Mouse (Mus musculus): ENCODE measurements around the gene Xylt1. TPM values are rescaled to one million over a fixed set of nuclear protein-coding genes. Genes with fewer than 3 reads are reported as not detected.
A peak's percentile ranks its signal among the peaks of the same experiment; 100 is the strongest.

Xylt1 gene
- polyA plus RNA-seq, 1 experiment from 2014 or later = 0.86 TPM

GRCm38 (mm10) chr7:117451212-117451611, 70.4 kb downstream of the Xylt1 start:
- Histone ChIP-seq H3K27me3 (replicated peaks; ENCODE audit: low read depth, poor library complexity, severe bottlenecking) (no peaks in the 10 kb centered on the region), H3K36me3 (replicated peaks) (no peaks in the 10 kb centered on the region), H3K4me1 (peaks cover 10% of the 10 kb centered on the region), H3K27ac (replicated peaks) (no peak overlapping the region), H3K9me3 (no peaks in the 10 kb centered on the region; the same call in 1 of the 2 replicates), H3K4me3 (no peak overlapping the region)
- no peak for DNase-seq (ENCODE audit: low spot score)

- Histone ChIP-seq H3K36me3 (replicated peaks) (no peaks in the 10 kb centered on the region), H3K27me3 (replicated peaks; ENCODE audit: low read depth, poor library complexity, severe bottlenecking) (no peaks in the 10 kb centered on the region), H3K4me1 (peaks cover 10% of the 10 kb centered on the region), H3K27ac (replicated peaks) (no peak overlapping the region), H3K4me3 (no peak overlapping the region), H3K9me3 (no peaks in the 10 kb centered on the region; the same call in 1 of the 2 replicates)
- 75% methylated on average over 2 of the region's 2 CpGs for WGBS
- no peak for DNase-seq (ENCODE audit: low spot score)
Observed at GRCm38 (mm10) chr7:117452269-117452668, 71.5 kb downstream of the Xylt1 start.

- H3K27me3 ChIP-seq (replicated peaks; ENCODE audit: low read depth, poor library complexity, severe bottlenecking) = no peaks in the 10 kb centered on the region
- WGBS = 91% methylated on average over 11 of the region's 11 CpGs
Observed at GRCm38 (mm10) chr7:117454789-117455548, 74.2 kb downstream of the Xylt1 start.

GRCm38 (mm10) chr7:117462196-117462935, 81.6 kb downstream of the Xylt1 start:
- H3K27me3 ChIP-seq (replicated peaks; ENCODE audit: low read depth, poor library complexity, severe bottlenecking) = no peaks in the 10 kb centered on the region
- H3K27ac ChIP-seq (replicated peaks) = peak overlapping the region; percentile 66
- no peak overlapping the region for H3K4me3 ChIP-seq
- no peaks in the 10 kb centered on the region for H3K9me3 ChIP-seq
- H3K4me1 ChIP-seq = peaks cover 13% of the 10 kb centered on the region
- no peaks in the 10 kb centered on the region for H3K36me3 ChIP-seq (replicated peaks)
- 53% methylated on average over 7 of the region's 7 CpGs for WGBS
- peak; percentile 14 for DNase-seq (ENCODE audit: low spot score)

More at GRCm38 (mm10) chr7:117454789-117455548, 74.2 kb downstream of the Xylt1 start:
- H3K4me1 ChIP-seq = peaks cover 10% of the 10 kb centered on the region
- H3K9me3 ChIP-seq = no peaks in the 10 kb centered on the region
- H3K27ac ChIP-seq (replicated peaks) = no peak overlapping the region
- H3K36me3 ChIP-seq (replicated peaks) = no peaks in the 10 kb centered on the region
- DNase-seq (ENCODE audit: low spot score) = no peak
- no peak overlapping the region for H3K4me3 ChIP-seq

GRCm38 (mm10) chr7:117464956-117465355, 84.2 kb downstream of the Xylt1 start:
- H3K4me1 ChIP-seq = peaks cover 20% of the 10 kb centered on the region
- H3K36me3 ChIP-seq (replicated peaks) = no peaks in the 10 kb centered on the region
- H3K4me3 ChIP-seq = no peak overlapping the region
- no peak for DNase-seq (ENCODE audit: low spot score)
- H3K27ac ChIP-seq (replicated peaks) = no peak overlapping the region
- 86% methylated on average over 4 of the region's 4 CpGs for WGBS
- no peaks in the 10 kb centered on the region for H3K9me3 ChIP-seq
- H3K27me3 ChIP-seq (replicated peaks; ENCODE audit: low read depth, poor library complexity, severe bottlenecking) = no peaks in the 10 kb centered on the region

GRCm38 (mm10) chr7:117466006-117466780, 85.4 kb downstream of the Xylt1 start:
- H3K36me3 ChIP-seq (replicated peaks) = no peaks in the 10 kb centered on the region
- H3K4me3 ChIP-seq = no peak overlapping the region
- peaks cover 29% of the 10 kb centered on the region for H3K4me1 ChIP-seq
- no peak for DNase-seq (ENCODE audit: low spot score)
- H3K27ac ChIP-seq (replicated peaks) = no peak overlapping the region
- H3K9me3 ChIP-seq = no peaks in the 10 kb centered on the region
- 94% methylated on average over 7 of the region's 7 CpGs for whole genome bisulfite sequencing
- no peaks in the 10 kb centered on the region for H3K27me3 ChIP-seq (replicated peaks; ENCODE audit: low read depth, poor library complexity, severe bottlenecking)

GRCm38 (mm10) chr7:117470243-117470802, 89.5 kb downstream of the Xylt1 start:
- H3K27ac ChIP-seq (replicated peaks) = no peak overlapping the region
- no peak overlapping the region for H3K4me3 ChIP-seq
- 70% methylated on average over 3 of the region's 3 CpGs for WGBS
- H3K4me1 ChIP-seq = peaks cover 51% of the 10 kb centered on the region
- H3K27me3 ChIP-seq (replicated peaks; ENCODE audit: low read depth, poor library complexity, severe bottlenecking) = no peaks in the 10 kb centered on the region
- no peak for DNase-seq (ENCODE audit: low spot score)
- H3K36me3 ChIP-seq (replicated peaks) = no peaks in the 10 kb centered on the region
- H3K9me3 ChIP-seq = no peaks in the 10 kb centered on the region

- H3K9me3 ChIP-seq = no peaks in the 10 kb centered on the region
- 0 out of 2 replicates have a peak, but pooled peaks cover 4% of the 10 kb centered on the region for H3K27me3 ChIP-seq (replicated peaks; ENCODE audit: low read depth, poor library complexity, severe bottlenecking)
- 33% methylated on average over 11 of the region's 11 CpGs for WGBS
- H3K4me3 ChIP-seq = no peak overlapping the region
- H3K4me1 ChIP-seq = peaks cover 51% of the 10 kb centered on the region
- no peak overlapping the region for H3K27ac ChIP-seq (replicated peaks)
- DNase-seq (ENCODE audit: low spot score) = no peak
- no peaks in the 10 kb centered on the region for H3K36me3 ChIP-seq (replicated peaks)
Observed at GRCm38 (mm10) chr7:117472055-117472780, 91.4 kb downstream of the Xylt1 start.

GRCm38 (mm10) chr7:117472781-117473743, 92.3 kb downstream of the Xylt1 start:
- 44% methylated on average over 19 of the region's 19 CpGs for WGBS
- Histone ChIP-seq H3K36me3 (replicated peaks) (no peaks in the 10 kb centered on the region), H3K4me1 (peaks cover 51% of the 10 kb centered on the region), H3K27me3 (replicated peaks; ENCODE audit: low read depth, poor library complexity, severe bottlenecking) (0 out of 2 replicates have a peak, but pooled peaks cover 7% of the 10 kb centered on the region), H3K4me3 (no peak overlapping the region), H3K27ac (replicated peaks) (peak overlapping the region; percentile 54; the same call in 1 of the 2 replicates), H3K9me3 (no peaks in the 10 kb centered on the region)
- DNase-seq (ENCODE audit: low spot score) = no peak

- H3K36me3 ChIP-seq (replicated peaks) = no peaks in the 10 kb centered on the region
- no peak overlapping the region for H3K4me3 ChIP-seq
- peak; percentile 40 for DNase-seq (ENCODE audit: low spot score)
- H3K27ac ChIP-seq (replicated peaks) = 0 out of 2 replicates have a peak overlapping the region, but pooled peaks have one; percentile 6
- 8% methylated on average over 2 of the region's 2 CpGs for WGBS
- no peaks in the 10 kb centered on the region for H3K9me3 ChIP-seq
- peaks cover 55% of the 10 kb centered on the region for H3K4me1 ChIP-seq
- 0 out of 2 replicates have a peak, but pooled peaks cover 7% of the 10 kb centered on the region for H3K27me3 ChIP-seq (replicated peaks; ENCODE audit: low read depth, poor library complexity, severe bottlenecking)
Observed at GRCm38 (mm10) chr7:117474302-117474701, 93.5 kb downstream of the Xylt1 start.

GRCm38 (mm10) chr7:117475106-117475505, 94.3 kb downstream of the Xylt1 start:
- Histone ChIP-seq H3K4me3 (no peak overlapping the region), H3K36me3 (replicated peaks) (no peaks in the 10 kb centered on the region), H3K4me1 (peaks cover 50% of the 10 kb centered on the region), H3K27ac (replicated peaks) (no peak overlapping the region), H3K9me3 (no peaks in the 10 kb centered on the region), H3K27me3 (replicated peaks; ENCODE audit: low read depth, poor library complexity, severe bottlenecking) (0 out of 2 replicates have a peak, but pooled peaks cover 7% of the 10 kb centered on the region)
- 52% methylated on average over 4 of the region's 4 CpGs for WGBS
- DNase-seq (ENCODE audit: low spot score) = no peak

All from embryonic facial prominence, embryonic 10.5 days (tissue).